Mouse (Mus musculus): Measurements from ENCODE around the gene Mettl7a3.

Gene Mettl7a3

DNA sequence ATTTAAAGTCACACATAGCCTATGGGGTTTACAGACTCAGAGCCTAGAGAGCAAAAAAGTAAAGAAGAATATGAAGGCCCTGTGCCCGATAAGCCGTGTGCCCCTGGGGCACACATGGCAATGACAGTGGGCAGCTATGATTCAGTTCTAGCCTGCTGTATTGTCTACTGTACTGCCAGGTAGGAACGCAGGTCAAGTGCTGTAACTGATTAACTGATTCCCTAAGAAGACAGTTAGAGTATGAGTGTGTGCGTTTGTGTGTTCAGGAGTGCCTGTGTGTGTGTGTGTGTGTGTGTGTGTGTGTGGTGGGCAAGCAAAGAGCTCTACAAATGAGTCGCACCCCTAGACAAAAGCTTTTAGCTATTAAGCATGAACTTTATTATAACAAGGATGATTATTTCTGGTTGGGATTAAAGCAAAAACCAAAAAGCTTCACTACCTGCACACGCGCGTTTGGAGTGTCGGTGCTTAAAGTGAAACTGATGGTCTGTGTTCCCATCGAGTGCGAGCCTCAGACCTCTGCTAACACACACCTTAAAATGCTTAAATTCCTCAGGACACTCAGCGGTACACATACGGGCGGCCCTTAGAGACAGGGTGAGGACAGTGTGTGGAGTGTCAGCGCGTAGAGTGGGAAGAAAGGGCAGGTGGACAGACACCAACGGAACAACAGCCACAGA is 53.0 kb downstream of the Mettl7a3 start:
- CTCF ChIA-PET: interaction anchor here (0.6 kb wide), 1 partner anchor 35 kb away, joined by 4 read pairs; no protein-coding TSS in a partner anchor

DNA sequence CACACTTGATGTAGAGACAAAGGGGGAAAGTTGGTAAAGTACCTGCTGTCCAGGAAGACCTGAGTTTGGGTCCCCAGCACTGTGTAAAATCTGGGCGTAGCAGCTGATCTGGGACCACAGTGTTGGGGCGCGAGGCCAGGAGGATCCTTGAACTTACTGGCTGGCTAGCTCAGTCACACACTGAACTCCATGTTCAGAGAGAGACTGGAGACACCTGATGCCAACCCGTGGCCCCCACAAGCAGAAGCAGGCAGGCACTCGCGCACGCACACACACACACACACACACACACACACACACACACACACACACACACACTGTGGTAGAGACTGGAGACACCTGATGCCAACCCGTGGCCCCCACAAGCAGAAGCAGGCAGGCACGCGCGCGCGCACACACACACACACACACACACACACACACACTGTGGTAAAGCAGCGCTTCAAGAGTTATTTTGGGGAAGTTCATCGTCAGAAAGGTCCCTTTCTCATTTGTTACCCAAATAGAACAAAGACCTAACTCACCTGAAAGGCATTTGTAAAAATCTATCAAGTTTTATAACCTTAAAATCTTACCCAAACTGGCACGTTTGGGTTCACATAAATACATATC is 53.6 kb downstream of the Mettl7a3 start:
- CTCF ChIA-PET: interaction anchor here (0.6 kb wide), 1 partner anchor 35 kb away, joined by 4 read pairs; no protein-coding TSS in a partner anchor

DNA sequence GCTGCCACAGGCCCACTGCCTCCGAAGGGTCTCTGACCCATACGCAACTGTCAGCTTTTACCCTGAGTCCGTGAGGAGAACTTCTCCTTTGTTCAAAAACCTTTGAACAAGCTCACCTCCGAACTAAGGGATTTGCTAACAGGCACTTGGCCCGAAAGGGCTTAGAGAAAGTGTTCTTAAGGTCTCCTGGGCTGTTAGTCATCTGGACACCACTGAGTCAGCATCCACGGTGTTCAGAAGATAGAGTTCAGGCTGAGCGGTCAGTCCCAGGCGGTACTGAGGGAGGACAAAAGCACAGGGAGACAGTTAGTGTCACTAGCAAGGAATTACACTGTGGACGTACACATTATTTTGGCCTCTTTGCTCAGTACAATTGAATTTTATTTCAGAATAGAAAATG is 54.2 kb downstream of the Mettl7a3 start:
- CTCF ChIA-PET: no interaction called here
